Mouse (Mus musculus) central nervous system, embryonic 11.5 days (tissue): ENCODE results near the gene Olfr1338. TPM values are rescaled to one million over a fixed set of nuclear protein-coding genes. Genes with fewer than 3 reads are reported as not detected.

Experiments used
- polyA plus RNA-seq: library from polyadenylated mRNA; depleted of rRNA; stranded (reverse); fragments of >200 nt; gene quantifications from 2 replicates; pipeline ENCODE4 v1.2.3, GENCODE M21; 2012; rRNA removed

The Olfr1338 gene
- polyA plus RNA-seq: not detected in 2 replicates

DNA sequence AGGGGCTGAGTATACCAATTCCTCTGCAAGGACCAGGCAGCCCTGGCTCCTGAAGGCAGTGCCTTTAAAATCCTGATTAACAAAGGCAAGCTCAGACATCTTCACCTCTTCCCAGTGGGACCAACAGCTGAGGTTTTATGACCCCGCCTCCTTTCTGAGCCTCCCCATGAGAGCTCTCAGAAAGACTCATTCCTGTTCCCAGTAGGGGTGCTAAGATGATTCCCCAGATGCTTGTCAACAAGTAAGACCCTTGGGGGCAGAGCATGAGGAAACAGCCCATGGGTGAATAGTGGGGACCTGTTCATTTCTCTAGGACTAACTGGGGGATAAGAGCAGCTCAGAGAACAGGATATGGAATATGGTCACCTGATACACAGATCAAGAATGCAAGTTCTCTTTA, at the start of gene Olfr1338:
Gene Olfr1338, minus strand, starts transcription at position 101 of the 400 bp plus-strand sequence.

DNA sequence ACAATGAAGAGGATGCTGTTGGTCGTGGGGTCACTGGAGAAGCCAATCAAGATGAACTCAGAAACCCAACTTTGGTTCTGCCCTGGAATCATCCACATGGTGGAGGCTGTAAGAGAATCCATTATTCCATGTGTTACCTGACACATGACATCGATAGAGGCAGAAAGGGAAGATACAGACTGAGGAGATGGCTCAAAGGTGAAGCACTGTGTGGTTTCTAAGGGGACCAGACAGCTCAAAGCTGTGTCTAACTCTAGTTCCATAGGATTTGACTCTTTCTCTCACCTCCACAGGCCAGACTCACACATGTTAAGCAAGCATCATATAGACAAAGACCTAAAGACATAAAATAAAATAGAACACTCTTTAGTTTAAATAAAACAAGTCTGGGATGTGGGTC, 23.9 kb upstream of the Olfr1338 start, which contains the start of gene Olfr1337:
Gene Olfr1337, minus strand, starts transcription at position 101 of the 400 bp plus-strand sequence.

DNA sequence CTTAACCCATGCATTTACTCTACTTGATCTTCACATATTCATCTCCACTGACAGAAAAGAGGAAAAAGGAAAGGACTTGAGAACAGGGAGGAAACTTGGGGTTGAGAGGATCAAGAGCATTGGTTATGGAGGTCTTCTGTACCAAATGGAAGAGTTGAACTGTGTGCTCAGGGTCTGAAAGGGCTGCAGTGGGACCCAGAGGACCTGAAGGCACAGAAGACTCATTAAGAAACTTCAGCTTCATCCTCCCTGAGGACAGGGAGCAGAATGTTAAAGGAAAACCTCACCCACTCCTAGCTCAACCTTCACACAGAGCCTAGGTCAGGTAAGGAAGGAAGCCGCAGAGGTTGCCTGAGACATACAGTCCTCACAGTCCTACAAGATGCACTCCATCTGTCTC, 26.7 kb downstream of the Olfr1338 start, which contains the start of gene Olfr1339:
Gene Olfr1339, plus strand, starts transcription at position 301 of the 400 bp plus-strand sequence.

GRCm38 (mm10) chr4:118719838-118720237, 38.7 kb downstream of the Olfr1338 start, which contains the start of gene Olfr1340:
Gene Olfr1340 (plus strand): TSS chr4:118720138.

DNA sequence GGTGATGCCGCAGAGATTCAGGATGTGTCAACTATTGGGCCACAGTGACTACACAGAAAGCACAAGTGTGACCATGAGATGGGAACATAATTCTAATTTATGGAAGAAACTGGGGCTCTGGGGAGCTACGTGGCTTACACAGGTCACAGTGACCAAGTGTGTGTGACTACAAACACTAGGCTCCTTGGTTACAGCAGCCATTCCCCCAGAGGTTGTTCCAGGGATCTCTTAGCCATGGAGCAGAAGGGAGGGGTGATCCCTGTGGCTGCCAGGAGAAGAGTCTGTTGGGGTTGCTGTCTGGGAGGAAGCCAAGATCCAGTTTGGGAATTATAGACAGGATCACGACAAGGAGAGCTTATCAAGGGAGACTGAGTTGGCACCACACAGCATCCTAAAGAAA, 55.3 kb downstream of the Olfr1338 start, which contains the start of gene Olfr1341:
Gene Olfr1341, plus strand, starts transcription at position 301 of the 400 bp plus-strand sequence.

Other genes starting within 250 kb of the Olfr1338 start
- 0.68 and 0.78 TPM in 2 replicates for gene 2610528J11Rik, start 231.7 kb downstream of the Olfr1338 start, polyA plus RNA-seq
- 0.32 and 0.47 TPM in 2 replicates for gene Tmem125, start 214.7 kb downstream of the Olfr1338 start, polyA plus RNA-seq
- 0.70 and 0.80 TPM in 2 replicates for gene Cfap57, start 138.0 kb downstream of the Olfr1338 start, polyA plus RNA-seq
- 115 and 163 TPM in 2 replicates for gene Ebna1bp2, start 137.9 kb downstream of the Olfr1338 start, polyA plus RNA-seq
- gene Olfr62, start 99.8 kb downstream of the Olfr1338 start, polyA plus RNA-seq: not detected in 2 replicates
- 0.02 TPM in 1 of 2 replicates, not detected in the other for gene Olfr1342, start 66.0 kb downstream of the Olfr1338 start, polyA plus RNA-seq
- not detected in 2 replicates for gene Olfr1341, start 55.2 kb downstream of the Olfr1338 start, polyA plus RNA-seq
- gene Olfr1340, start 38.6 kb downstream of the Olfr1338 start, polyA plus RNA-seq: not detected in 2 replicates
- not detected in 2 replicates for gene Olfr1339, start 26.6 kb downstream of the Olfr1338 start, polyA plus RNA-seq
- gene Olfr1337, start 23.8 kb upstream of the Olfr1338 start, polyA plus RNA-seq: not detected in 2 replicates
- gene Olfr1335, start 51.2 kb upstream of the Olfr1338 start, polyA plus RNA-seq: not detected in 2 replicates
- gene Olfr1333, start 77.5 kb upstream of the Olfr1338 start, polyA plus RNA-seq: not detected in 2 replicates
- gene Olfr1331, start 105.9 kb upstream of the Olfr1338 start, polyA plus RNA-seq: not detected in 2 replicates
- gene Olfr1330, start 129.9 kb upstream of the Olfr1338 start, polyA plus RNA-seq: not detected in 2 replicates
- not detected in 2 replicates for gene Olfr1329, start 158.7 kb upstream of the Olfr1338 start, polyA plus RNA-seq
- gene Olfr1328, start 179.9 kb upstream of the Olfr1338 start, polyA plus RNA-seq: not detected in 2 replicates
- gene Lao1, start 202.8 kb upstream of the Olfr1338 start, polyA plus RNA-seq: not detected in 2 replicates